Mouse (Mus musculus) stomach, postnatal 0 days (tissue): ENCODE data around the gene Appl2. TPM values are rescaled to one million over a fixed set of nuclear protein-coding genes. Genes with fewer than 3 reads are reported as not detected.
"Not testable (repeated sequence)": the region's sequence is repeated elsewhere in the genome, so short reads cannot be mapped to it uniquely, and the experiment has no call there.

ENCODE experiments used
- ATAC-seq: fragments of 200-750 bp; cut with Nextera tagmentation; 2 replicates; pipeline ENCODE4 v1.8.0; 2017; ENCODE audit not compliant: low FRiP score, low TSS enrichment
- DNase-seq: peaks from one replicate; pipeline ENCODE4 v3.0.0-alpha.2; 2016; ENCODE audit warnings: low spot score
- H3K27ac ChIP-seq: fragments of 300-500 bp; sonication (generic); replicated peaks from 2 replicates; pipeline ENCODE4 v1.5.1; 2014; ENCODE audit warnings: mild to moderate bottlenecking, control low read depth
- H3K27me3 ChIP-seq: fragments of 300-500 bp; sonication (generic); 2 replicates; pipeline ENCODE4 v1.6.1; 2014; ENCODE audit warnings: low read length; ENCODE audit not compliant: control insufficient read depth, insufficient read depth
- H3K36me3 ChIP-seq: fragments of 300-500 bp; sonication (generic); 2 replicates; pipeline ENCODE4 v1.6.1; 2014; ENCODE audit warnings: low read length, mixed read lengths; ENCODE audit not compliant: control insufficient read depth, insufficient read depth
- H3K4me1 ChIP-seq: fragments of 300-500 bp; sonication (generic); replicated peaks from 2 replicates; pipeline ENCODE4 v1.6.1; 2014; ENCODE audit warnings: antibody characterized with exemption; ENCODE audit not compliant: control insufficient read depth, insufficient read depth
- H3K4me2 ChIP-seq: fragments of 300-500 bp; sonication (generic); replicated peaks from 2 replicates; pipeline ENCODE4 v1.6.1; 2014; ENCODE audit warnings: low read depth, mild to moderate bottlenecking, control low read depth, moderate library complexity
- H3K4me3 ChIP-seq: fragments of 300-500 bp; sonication (generic); 2 replicates; pipeline ENCODE4 v1.5.1; 2014; ENCODE audit warnings: low read depth, low read length, control low read depth
- H3K9ac ChIP-seq: fragments of 300-500 bp; sonication (generic); 2 replicates; pipeline ENCODE4 v1.6.1; 2014; ENCODE audit warnings: mild to moderate bottlenecking, low read length, control low read depth, mixed read lengths
- H3K9me3 ChIP-seq: fragments of 300-500 bp; sonication (generic); 2 replicates; pipeline ENCODE4 v1.6.1; 2016; ENCODE audit warnings: low read length; ENCODE audit not compliant: control insufficient read depth
- CTCF ChIP-seq: IDR thresholded peaks from 2 replicates; pipeline ENCODE4 v1.5.1; 2016; ENCODE audit warnings: antibody characterized with exemption, low read depth, mild to moderate bottlenecking, moderate library complexity
- EP300 ChIP-seq: optimal IDR thresholded peaks from 2 replicates; pipeline ENCODE3; 2016; ENCODE audit warnings: antibody characterized with exemption
- WGBS: fragments of 180-500 bp; shearing (Covaris S2); extraction: QIAGEN DNeasy Blood & Tissue Kit; methylation state at CpG from one replicate; pipeline ENCODE4 v1.1.7; 2014; 5-methylcytosine and 5-hydroxymethylcytosine counted together
- polyA plus RNA-seq: library from polyadenylated mRNA; unstranded; fragments of >200 nt; fragmentation: Nextera tagmentation; extraction: Ambion mirVana; gene quantifications from 2 replicates; pipeline ENCODE4 v1.2.1, GENCODE M21; 2015

Appl2 gene
- polyA plus RNA-seq, 1 experiment from 2014 or later = 34.3 TPM

- H3K27ac ChIP-seq = no peak overlapping the region
- WGBS = 63% methylated on average over 4 of the region's 4 CpGs
- no peak overlapping the region for H3K4me3 ChIP-seq
- no peaks in the 10 kb centered on the region for H3K36me3 ChIP-seq
- no peaks in the 10 kb centered on the region for H3K27me3 ChIP-seq
- H3K9ac ChIP-seq = no peak overlapping the region
- ATAC-seq = no peak
- no peaks in the 10 kb centered on the region for H3K9me3 ChIP-seq
- TF ChIP-seq CTCF (no peak), EP300 (no peak)
- H3K4me2 ChIP-seq = no peak overlapping the region
- DNase-seq = no peak
- H3K4me1 ChIP-seq = no peaks in the 10 kb centered on the region
Observed at GRCm38 (mm10) chr10:83666556-83666955, 18.0 kb upstream of the Appl2 start.

DNA sequence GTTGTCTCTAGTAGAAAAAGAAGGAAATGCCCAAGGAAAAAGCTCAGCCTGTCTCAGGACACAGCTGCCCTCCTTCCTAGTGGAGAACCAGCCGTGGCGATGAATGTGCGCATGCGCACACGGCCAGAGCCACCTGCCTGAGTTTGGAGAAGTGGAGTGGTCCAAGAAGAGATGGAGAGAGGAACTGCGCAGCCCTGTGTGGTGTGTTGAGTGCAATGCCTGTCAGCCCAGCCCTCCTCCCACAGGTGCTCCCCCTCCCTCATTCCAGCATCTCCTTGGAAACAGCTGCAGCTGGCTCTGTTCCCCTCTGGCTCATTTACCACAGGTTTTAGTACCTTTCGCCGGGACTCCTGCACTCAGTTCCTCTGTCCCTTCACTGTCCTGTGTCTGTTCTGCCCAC is 13.4 kb upstream of the Appl2 start:
- Histone ChIP-seq H3K4me2 (no peak overlapping the region), H3K4me3 (no peak overlapping the region), H3K9me3 (no peaks in the 10 kb centered on the region), H3K27me3 (no peaks in the 10 kb centered on the region), H3K36me3 (no peaks in the 10 kb centered on the region), H3K9ac (no peak overlapping the region), H3K4me1 (no peaks in the 10 kb centered on the region), H3K27ac (no peak overlapping the region)
- TF ChIP-seq EP300 (no peak), CTCF (no peak)
- WGBS = 53% methylated on average over 8 of the region's 8 CpGs
- DNase-seq (no peak), ATAC-seq (no peak)

GRCm38 (mm10) chr10:83660605-83661004 is 12.1 kb upstream of the Appl2 start:
- DNase-seq (no peak), ATAC-seq (no peak)
- TF ChIP-seq CTCF (peak; percentile 56), EP300 (no peak)

DNA sequence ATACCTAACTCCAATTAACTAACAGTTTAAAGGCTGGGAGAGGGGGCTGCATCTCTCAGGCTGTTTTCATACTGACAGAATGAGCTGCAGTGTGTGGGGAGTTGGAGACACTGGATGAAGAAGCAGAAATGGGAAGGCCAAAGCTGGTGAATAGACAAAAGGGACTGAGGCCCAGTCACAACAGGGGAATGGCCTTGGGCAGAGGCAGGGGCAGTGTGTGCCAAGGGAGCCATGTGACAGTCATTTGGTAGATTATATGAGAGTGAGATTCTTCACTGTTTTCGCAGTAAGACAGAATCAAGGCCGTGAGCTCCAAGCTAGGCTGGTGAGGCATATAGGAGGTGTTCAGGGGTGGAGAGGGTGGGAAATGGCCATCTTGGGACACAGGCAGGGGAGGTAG is 6.1 kb upstream of the Appl2 start:
- Histone ChIP-seq H3K9ac (no peak overlapping the region), H3K27me3 (no peaks in the 10 kb centered on the region), H3K4me2 (no peak overlapping the region), H3K27ac (no peak overlapping the region), H3K36me3 (no peaks in the 10 kb centered on the region), H3K4me3 (no peak overlapping the region), H3K9me3 (no peaks in the 10 kb centered on the region), H3K4me1 (no peaks in the 10 kb centered on the region)
- WGBS = 93% methylated on average over 2 of the region's 2 CpGs
- no peak for DNase-seq
- ATAC-seq = no peak
- TF ChIP-seq EP300 (no peak), CTCF (no peak)

More at GRCm38 (mm10) chr10:83660605-83661004, 12.1 kb upstream of the Appl2 start:
- Histone ChIP-seq H3K9me3 (no peaks in the 10 kb centered on the region), H3K27me3 (no peaks in the 10 kb centered on the region), H3K9ac (no peak overlapping the region), H3K4me3 (no peak overlapping the region), H3K4me1 (no peaks in the 10 kb centered on the region), H3K36me3 (no peaks in the 10 kb centered on the region), H3K27ac (no peak overlapping the region), H3K4me2 (no peak overlapping the region)
- WGBS = 59% methylated on average over 4 of the region's 4 CpGs

- H3K9me3 ChIP-seq, H3K27me3 ChIP-seq, H3K4me2 ChIP-seq, H3K27ac ChIP-seq, H3K4me3 ChIP-seq, ATAC-seq, H3K4me1 ChIP-seq, DNase-seq, H3K9ac ChIP-seq, H3K36me3 ChIP-seq: not testable (repeated sequence)
- 88% methylated on average over 19 of the region's 19 CpGs for WGBS
Observed at GRCm38 (mm10) chr10:83652205-83652866, 3.8 kb upstream of the Appl2 start.

GRCm38 (mm10) chr10:83649037-83649436 is 499 bp upstream of the Appl2 start:
- 20% methylated on average over 6 of the region's 6 CpGs for WGBS
- H3K27ac ChIP-seq = peak overlapping the region; percentile 90; the same call in 1 of the 2 replicates

More at GRCm38 (mm10) chr10:83649037-83649436, 499 bp upstream of the Appl2 start:
- DNase-seq (no peak), ATAC-seq (no peak)
- Histone ChIP-seq H3K9me3 (no peaks in the 10 kb centered on the region), H3K36me3 (no peaks in the 10 kb centered on the region), H3K4me3 (peak overlapping the region; percentile 79), H3K4me1 (0 out of 2 replicates have a peak, but pooled peaks cover 2% of the 10 kb centered on the region), H3K4me2 (peak overlapping the region; percentile 66), H3K9ac (peak overlapping the region; percentile 86), H3K27me3 (no peaks in the 10 kb centered on the region)
- TF ChIP-seq EP300 = no peak
- no peak for TF ChIP-seq CTCF
